Mouse (Mus musculus) E14TG2a.4 (cell line): ENCODE measurements around the gene Coq8b.

ENCODE experiments used
- CTCF ChIP-seq: conservative IDR thresholded peaks from 2 replicates; pipeline ENCODE4 v1.5.1; 2014; ENCODE audit warnings: low read length
- POU5F1 ChIP-seq: IDR thresholded peaks from 2 replicates; pipeline ENCODE4 v1.6.1; 2014; ENCODE audit warnings: low read length, borderline replicate concordance

DNA sequence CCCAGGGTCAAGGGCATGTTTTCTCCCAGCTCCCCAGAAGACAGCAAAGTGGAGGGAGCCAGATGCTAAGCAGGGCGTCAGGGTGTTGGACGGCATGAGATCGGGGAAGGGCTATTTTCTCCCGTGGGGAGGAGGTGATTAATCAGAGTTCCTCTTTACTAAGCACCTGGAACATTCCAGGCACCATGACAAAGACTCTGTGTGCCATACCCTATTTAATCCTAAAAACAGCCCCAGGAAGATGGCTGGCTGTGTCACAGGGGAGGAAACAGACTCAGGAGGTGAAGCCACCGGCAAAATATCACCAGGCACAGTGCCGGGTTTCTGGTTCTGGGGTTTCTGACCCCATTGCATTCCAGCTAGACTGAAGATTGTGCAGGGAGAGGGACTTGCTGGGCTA is 10.9 kb upstream of the Coq8b start:
- TF ChIP-seq POU5F1 (no peak), CTCF (no peak)
